Mouse (Mus musculus) erythroblast, adult 5-6 weeks (primary cell): ENCODE results near the gene Zfp990. TPM values are rescaled to one million over a fixed set of nuclear protein-coding genes. Genes with fewer than 3 reads are reported as not detected.
"Not testable (repeated sequence)": the region's sequence is repeated elsewhere in the genome, so short reads cannot be mapped to it uniquely, and the experiment has no call there.

Source experiments
- ATAC-seq: replicated peaks from 2 replicates; pipeline ENCODE4 v1.8.0; 2016; ENCODE audit warnings: moderate number of reproducible peaks, mild to moderate bottlenecking, moderate TSS enrichment, inconsistent platforms; ENCODE audit not compliant: poor library complexity, low FRiP score, severe bottlenecking
- total RNA-seq, 2 experiments: library from RNA; stranded (forward) in 1 of 2; stranded (reverse) in 1 of 2; fragments of 150-400 nt in 1 of 2; fragments of 200-764, 138-1000 nt in 1 of 2; gene quantifications; 2 replicates each; pipeline versions ENCODE4 v1.2.3 to v1.2.4; 2015 to 2017; ENCODE audit warnings: low replicate concordance in 2 of 2

Zfp990 gene
- not detected in 2 replicates for total RNA-seq (2015; ENCODE audit: low replicate concordance)
- total RNA-seq (2017; ENCODE audit: low replicate concordance) = not detected in 2 replicates

- not testable (repeated sequence) for ATAC-seq
Measured at GRCm38 (mm10) chr4:145510459-145510858, at the start of gene Zfp990. Gene Zfp990 (plus strand): TSS chr4:145510759.

- 0 out of 2 replicates have a peak, but pooled peaks have one; percentile 62 for ATAC-seq
Measured at GRCm38 (mm10) chr4:145463553-145464253, 46.9 kb upstream of the Zfp990 start.

DNA sequence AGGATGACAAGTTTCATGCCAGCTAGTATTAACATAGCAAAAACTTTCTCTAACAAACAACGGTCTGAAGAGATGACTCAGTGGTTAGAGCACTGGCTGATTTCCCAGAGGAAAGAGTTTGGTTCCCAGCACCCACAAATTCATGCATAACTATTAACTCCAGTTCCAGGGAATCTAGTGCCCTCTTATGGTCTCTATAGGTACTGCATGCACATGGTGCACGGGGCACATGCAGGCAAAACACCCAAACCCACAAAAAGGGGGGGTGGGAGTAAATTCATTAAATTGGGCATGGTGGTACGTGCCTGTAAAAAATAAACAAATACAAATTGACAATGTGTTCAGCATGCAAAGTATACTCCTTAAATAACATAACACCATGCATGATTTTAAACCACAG, 32.4 kb upstream of the Zfp990 start:
- ATAC-seq = no peak

DNA sequence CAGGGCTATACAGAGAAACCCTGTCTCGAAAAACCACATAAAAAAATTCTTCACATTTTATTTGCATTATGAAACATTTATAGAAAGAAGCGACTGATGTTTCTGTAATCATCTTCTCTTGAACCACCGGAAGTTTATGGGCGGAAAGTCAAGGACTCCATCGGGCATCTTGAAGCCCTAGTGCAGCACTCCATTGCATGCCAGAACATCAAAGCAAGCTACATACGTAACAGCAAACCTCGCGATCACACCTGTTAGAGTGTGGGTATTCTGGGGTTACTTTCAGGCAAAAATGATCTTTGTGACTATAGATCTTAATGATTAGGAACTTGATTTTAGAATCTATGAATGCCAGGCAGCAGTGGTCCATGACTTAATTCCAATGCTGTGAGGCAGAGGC, 29.9 kb upstream of the Zfp990 start:
- not testable (repeated sequence) for ATAC-seq

DNA sequence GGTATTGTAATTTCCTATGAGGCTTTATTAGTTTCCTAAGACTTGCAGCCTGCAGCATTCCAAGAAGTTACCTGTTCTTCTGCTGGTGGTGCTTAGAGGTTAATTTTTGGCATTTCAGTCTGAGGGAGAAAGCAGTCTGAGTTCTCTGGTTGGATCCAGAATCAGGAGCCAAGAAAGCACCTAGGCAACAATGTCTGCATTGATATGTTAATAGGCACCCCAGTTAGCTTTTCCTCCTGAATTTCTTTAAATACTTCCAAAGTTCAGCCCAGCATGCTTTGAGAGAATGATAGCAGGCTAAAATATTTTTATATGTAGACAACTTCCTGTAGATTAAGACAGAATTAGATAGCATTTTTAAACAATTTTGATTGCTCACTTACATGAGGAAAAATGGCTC, 21.2 kb upstream of the Zfp990 start:
- no peak for ATAC-seq

GRCm38 (mm10) chr4:145492132-145492531, 18.4 kb upstream of the Zfp990 start:
- no peak for ATAC-seq

- not testable (repeated sequence) for ATAC-seq
Measured at GRCm38 (mm10) chr4:145493316-145493715, 17.2 kb upstream of the Zfp990 start.

DNA sequence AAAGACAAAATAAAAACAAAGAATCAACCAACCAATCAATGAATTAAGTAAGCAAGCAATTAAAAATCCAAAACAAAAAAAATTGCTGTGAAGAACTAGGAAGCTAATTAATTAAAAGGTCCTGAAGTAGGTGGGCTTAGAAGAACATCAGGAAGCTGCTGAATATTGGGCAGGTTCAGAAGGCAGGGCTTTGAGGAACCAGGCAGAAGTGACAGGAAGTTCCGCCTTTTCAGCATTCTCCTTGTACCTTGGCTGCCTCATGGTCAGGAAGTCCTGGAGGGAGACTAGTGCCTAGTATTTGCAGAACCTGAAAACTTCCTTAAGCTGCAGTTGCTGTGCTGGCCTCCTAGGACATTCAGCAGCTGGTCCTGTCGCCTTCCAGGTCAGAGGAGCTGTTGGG, 4.1 kb downstream of the Zfp990 start:
- ATAC-seq = not testable (repeated sequence)

GRCm38 (mm10) chr4:145515776-145516565, 5.4 kb downstream of the Zfp990 start:
- ATAC-seq = not testable (repeated sequence)

GRCm38 (mm10) chr4:145517391-145517790, 6.8 kb downstream of the Zfp990 start:
- ATAC-seq = not testable (repeated sequence)

GRCm38 (mm10) chr4:145543861-145544260, 33.3 kb downstream of the Zfp990 start:
- ATAC-seq = not testable (repeated sequence)

DNA sequence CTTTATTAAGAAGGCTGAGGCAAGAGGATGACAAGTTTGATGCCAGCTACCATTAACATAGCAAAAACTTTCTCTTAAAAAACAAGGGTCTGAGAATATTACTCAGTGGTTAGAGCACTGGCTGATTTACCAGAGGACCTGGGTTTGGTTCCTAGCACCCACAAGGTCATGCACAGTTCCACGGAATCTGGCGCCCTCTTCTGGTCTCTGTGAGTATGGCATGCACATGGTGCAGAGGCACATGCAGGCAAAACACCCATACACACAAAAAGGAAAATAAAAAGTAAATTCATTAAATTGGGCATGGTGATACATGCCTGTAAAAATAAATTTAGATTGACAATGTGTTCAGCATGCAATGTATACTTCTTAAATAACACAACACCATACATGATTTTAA, 34.5 kb downstream of the Zfp990 start:
- ATAC-seq = not testable (repeated sequence)

GRCm38 (mm10) chr4:145545734-145546349, 35.3 kb downstream of the Zfp990 start:
- ATAC-seq = not testable (repeated sequence)

- not testable (repeated sequence) for ATAC-seq
Measured at GRCm38 (mm10) chr4:145546477-145546876, 35.9 kb downstream of the Zfp990 start.

GRCm38 (mm10) chr4:145556680-145557079, 46.1 kb downstream of the Zfp990 start:
- no peak for ATAC-seq

GRCm38 (mm10) chr4:145559505-145560099, 49.0 kb downstream of the Zfp990 start:
- no peak for ATAC-seq

DNA sequence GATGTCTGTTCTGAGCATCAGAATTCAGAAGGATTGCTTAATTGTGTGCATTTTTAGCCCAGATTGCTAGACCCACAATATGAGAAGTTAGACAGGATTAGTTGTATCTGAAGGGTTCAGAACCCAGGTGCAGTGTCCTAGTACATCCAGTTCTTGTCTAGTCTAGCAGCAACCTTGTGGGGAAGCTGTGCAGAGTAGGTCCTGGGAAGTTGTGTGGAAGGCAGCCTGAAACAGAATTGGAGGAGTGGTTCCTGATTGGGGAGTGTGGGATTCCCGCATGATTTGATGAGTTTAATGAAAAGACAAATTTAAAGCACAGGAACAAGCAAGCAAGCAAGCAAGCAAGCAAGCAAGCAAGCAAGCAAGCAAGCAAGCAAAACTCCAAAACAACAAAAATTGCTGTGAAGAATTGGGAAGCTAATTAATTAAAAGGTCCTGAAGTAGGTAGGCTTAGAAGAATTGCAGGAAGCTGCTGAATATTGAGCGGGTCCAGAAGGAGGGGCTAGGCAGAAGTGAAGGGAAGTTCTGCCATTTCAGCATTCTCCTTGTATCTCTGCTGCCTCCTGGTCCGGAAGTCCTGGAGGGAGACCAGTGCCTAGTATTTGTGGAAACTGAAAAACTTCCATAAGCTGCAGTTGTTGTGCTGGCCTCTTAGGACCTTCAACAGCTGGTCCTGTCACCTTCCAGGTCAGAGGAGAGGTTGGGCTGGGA, 53.7 kb downstream of the Zfp990 start:
- ATAC-seq = no peak

- not testable (repeated sequence) for ATAC-seq
Measured at GRCm38 (mm10) chr4:145570461-145570860, 59.9 kb downstream of the Zfp990 start.

- not testable (repeated sequence) for ATAC-seq
Measured at GRCm38 (mm10) chr4:145576623-145577022, 66.1 kb downstream of the Zfp990 start.
